Mouse (Mus musculus): Measurements from ENCODE around the gene Olfr987. TPM values are rescaled to one million over a fixed set of nuclear protein-coding genes. Genes with fewer than 3 reads are reported as not detected.
"Not testable (repeated sequence)": the region's sequence is repeated elsewhere in the genome, so short reads cannot be mapped to it uniquely, and the experiment has no call there.

Olfr987 gene
- not detected in 2 replicates for polyA plus RNA-seq (2015; fragmentation: Nextera tagmentation; extraction: Ambion mirVana)

DNA sequence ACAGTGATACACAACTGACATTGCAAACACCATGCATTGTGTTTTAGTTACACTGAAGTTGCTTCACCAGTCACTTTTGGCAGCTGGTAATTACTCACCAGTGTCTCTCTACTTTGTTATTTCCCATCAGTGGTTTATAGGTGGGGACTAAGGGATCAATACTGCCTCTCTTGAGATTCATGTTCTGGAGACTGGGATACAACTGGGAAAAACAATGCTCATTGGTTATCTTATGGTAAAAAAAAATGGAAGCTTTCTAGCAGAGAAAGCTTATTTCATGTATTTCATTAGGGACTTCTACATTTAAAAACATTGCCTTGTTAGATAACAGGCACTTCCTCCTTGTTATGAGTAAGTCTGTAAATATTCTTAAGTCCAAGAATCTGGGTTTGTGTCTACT, at the start of gene Olfr987:
Olfr987 (minus strand) TSS at position 101 of the 400 bp plus-strand sequence.
- H3K4me1 ChIP-seq; ATAC-seq (ENCODE audit: extremely low read depth, insufficient number of reproducible peaks, low FRiP score, low TSS enrichment); H3K4me3 ChIP-seq; H3K27me3 ChIP-seq (replicated peaks); H3K27ac ChIP-seq (replicated peaks); H3K4me2 ChIP-seq; H3K9me3 ChIP-seq; H3K36me3 ChIP-seq; H3K9ac ChIP-seq: not testable (repeated sequence)

DNA sequence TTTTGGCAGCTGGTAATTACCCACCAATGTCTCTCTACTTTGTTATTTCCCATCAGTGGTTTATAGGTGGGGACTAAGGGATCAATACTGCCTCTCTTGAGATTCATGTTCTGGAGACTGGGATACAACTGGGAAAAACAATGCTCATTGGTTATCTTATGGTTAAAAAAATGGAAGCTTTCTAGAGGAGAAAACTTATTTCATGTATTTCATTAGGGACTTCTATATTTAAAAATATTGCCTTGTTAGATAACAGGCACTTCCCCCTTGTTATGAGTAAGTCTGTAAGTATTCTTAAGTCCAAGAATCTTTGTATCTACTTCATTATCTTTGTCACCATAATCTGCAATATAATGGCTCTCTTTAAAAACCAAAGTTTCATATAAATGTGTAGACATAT, 24.0 kb upstream of the Olfr987 start, which contains the start of gene Olfr988:
Olfr988 (minus strand) TSS at position 101 of the 400 bp plus-strand sequence.
- not testable (repeated sequence) for H3K4me1 ChIP-seq; H3K27me3 ChIP-seq (replicated peaks); H3K9me3 ChIP-seq; ATAC-seq (ENCODE audit: extremely low read depth, insufficient number of reproducible peaks, low FRiP score, low TSS enrichment); H3K9ac ChIP-seq; H3K4me3 ChIP-seq; H3K27ac ChIP-seq (replicated peaks); H3K36me3 ChIP-seq; H3K4me2 ChIP-seq

DNA sequence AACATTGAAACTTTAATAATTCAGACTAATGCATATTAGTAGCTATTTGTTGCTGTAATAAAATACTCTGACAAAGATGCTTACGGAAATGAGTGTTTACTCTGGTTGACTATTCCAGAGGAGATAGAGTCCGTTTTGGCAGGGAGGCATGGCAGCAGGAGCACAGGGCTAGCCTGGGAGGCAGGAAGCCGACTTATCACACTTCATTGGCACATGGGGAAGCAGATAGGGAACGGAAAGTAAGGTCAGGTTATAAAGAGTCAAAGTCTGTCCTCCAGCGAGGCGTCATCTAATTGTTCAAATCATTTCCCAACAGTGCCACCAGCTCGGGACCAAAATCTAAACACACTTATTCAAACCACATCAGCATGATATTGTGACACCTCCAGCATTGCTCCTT, 857 bp upstream of the Olfr987 start:
- H3K9me3 ChIP-seq, result no peaks in the 10 kb centered on the region
- 41% methylated on average over 7 of the region's 7 CpGs for WGBS
- ATAC-seq (ENCODE audit: extremely low read depth, insufficient number of reproducible peaks, low FRiP score, low TSS enrichment), result no peak
- no peaks in the 10 kb centered on the region for H3K4me1 ChIP-seq
- H3K9ac ChIP-seq, result no peak overlapping the region
- H3K36me3 ChIP-seq, result no peaks in the 10 kb centered on the region
- H3K27ac ChIP-seq (replicated peaks), result no peak overlapping the region
- no peak overlapping the region for H3K4me2 ChIP-seq
- H3K27me3 ChIP-seq (replicated peaks), result no peaks in the 10 kb centered on the region
- H3K4me3 ChIP-seq, result no peak overlapping the region

DNA sequence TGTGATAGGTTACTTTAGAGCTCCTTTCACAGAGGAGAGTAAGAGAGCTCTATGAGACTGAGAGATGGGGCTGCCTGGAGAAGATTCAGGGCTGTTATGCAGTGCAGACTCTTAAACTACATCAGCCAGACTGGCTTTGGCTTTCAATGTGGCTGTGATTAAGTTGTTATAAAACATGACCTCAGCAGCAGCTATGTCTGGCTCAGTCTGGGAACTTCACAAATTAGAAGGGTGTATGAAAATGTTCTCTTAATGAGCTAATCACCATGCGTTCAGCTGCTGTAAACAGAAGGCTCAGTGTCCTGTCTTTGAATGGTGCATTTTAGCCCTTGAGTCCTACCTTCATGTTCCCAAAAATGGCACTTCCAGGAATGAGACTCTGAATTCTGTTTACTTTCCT, 20.0 kb downstream of the Olfr987 start:
- H3K27ac ChIP-seq (replicated peaks), result no peak overlapping the region
- H3K4me3 ChIP-seq, result no peak overlapping the region
- no peaks in the 10 kb centered on the region for H3K36me3 ChIP-seq
- WGBS, result 69% methylated on average over 1 of the region's 1 CpGs
- no peak overlapping the region for H3K4me2 ChIP-seq
- no peaks in the 10 kb centered on the region for H3K9me3 ChIP-seq
- no peaks in the 10 kb centered on the region for H3K4me1 ChIP-seq
- no peak for ATAC-seq (ENCODE audit: extremely low read depth, insufficient number of reproducible peaks, low FRiP score, low TSS enrichment)
- no peak overlapping the region for H3K9ac ChIP-seq
- H3K27me3 ChIP-seq (replicated peaks), result no peaks in the 10 kb centered on the region

DNA sequence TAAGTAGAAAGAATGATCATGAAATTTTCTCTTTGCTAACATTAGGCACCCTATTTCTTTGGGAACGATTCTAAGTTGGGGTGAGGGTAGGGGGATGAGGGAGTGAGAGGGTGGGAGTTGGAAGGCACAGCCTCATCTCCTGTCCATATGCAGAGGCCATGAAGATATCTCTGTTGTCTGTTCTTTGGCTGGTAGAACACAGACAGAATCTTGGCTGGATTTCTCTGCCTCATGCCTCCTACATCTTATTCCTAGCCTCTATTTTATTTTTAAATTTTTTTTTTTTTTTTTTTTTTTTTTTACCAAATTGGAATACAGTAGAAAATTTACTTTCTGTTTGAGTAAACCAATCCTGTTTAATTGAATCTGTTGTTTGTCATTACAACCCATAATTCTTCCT, 53.7 kb downstream of the Olfr987 start:
- Histone ChIP-seq H3K9me3 (no peaks in the 10 kb centered on the region), H3K4me2 (no peak overlapping the region), H3K9ac (no peak overlapping the region), H3K4me1 (peaks cover 10% of the 10 kb centered on the region), H3K4me3 (no peak overlapping the region), H3K27me3 (replicated peaks) (no peaks in the 10 kb centered on the region), H3K36me3 (no peaks in the 10 kb centered on the region), H3K27ac (replicated peaks) (no peak overlapping the region; the same call in 1 of the 2 replicates)
- WGBS, result 44% methylated on average over 1 of the region's 1 CpGs
- ATAC-seq (ENCODE audit: extremely low read depth, insufficient number of reproducible peaks, low FRiP score, low TSS enrichment), result no peak

DNA sequence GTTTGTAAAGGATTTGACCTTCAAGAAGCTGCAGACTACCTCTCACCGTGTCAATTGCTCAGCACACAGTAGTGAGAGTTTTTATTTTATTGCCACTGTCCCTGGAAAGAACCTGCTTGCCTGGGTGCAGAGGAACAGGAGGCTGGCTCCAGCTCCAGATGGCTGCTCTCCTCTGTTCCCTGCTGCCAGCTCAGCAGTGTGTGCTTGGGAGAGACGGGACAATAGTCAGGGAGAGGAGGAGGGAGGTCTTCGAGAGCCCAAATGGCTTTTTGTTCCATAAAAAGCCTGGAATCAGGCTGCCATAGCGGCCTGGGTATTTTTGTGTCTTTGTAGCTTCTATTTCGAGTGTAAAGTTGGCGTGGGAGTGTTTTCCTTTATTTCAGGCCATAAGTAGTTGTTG, 54.5 kb downstream of the Olfr987 start:
- no peak overlapping the region for H3K4me3 ChIP-seq
- 0 out of 2 replicates have a peak overlapping the region, but pooled peaks have one; percentile 19 for H3K9ac ChIP-seq
- no peaks in the 10 kb centered on the region for H3K9me3 ChIP-seq
- no peaks in the 10 kb centered on the region for H3K27me3 ChIP-seq (replicated peaks)
- peak overlapping the region; percentile 42 for H3K4me2 ChIP-seq
- 23% methylated on average over 6 of the region's 6 CpGs for WGBS
- peaks cover 14% of the 10 kb centered on the region for H3K4me1 ChIP-seq
- H3K36me3 ChIP-seq, result no peaks in the 10 kb centered on the region
- peak overlapping the region; percentile 62; the same call in 1 of the 2 replicates for H3K27ac ChIP-seq (replicated peaks)
- ATAC-seq (ENCODE audit: extremely low read depth, insufficient number of reproducible peaks, low FRiP score, low TSS enrichment), result no peak

DNA sequence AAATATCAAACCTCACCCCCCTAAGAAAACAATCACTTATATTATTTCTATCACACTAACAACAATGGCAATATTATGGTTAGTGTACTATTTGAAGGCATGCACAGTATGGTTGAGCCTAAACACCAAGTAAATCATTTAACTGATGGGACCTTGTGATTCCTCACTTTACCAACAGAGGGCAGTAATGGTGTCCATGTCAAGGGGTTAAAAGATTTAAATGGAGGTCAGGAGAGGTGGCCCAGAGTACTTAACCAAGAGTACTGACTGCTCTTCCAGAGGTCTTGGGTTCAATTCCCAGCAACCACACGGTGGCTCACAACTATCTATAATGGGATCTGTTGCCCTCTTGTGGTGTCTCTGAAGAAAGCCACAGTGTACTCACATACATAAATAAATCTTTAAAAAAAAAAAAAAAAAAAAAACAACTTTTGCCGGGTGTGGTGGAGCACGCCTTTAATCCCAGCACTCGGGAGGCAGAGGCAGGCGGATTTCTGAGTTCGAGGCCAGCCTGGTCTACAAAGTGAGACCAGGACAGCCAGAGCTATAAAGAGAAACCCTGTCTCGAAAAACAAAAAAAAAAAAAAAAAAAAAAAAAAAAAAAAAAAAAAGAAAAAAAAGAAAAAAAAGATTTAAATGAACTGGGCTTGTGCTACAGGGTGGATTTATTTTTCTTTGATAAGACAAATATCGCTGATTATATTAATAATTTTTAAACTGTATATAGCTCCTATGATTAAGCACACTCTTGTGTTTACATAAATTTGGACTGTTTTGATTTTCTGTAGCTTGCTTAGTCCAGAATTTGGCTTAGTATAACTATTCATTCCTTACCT, 55.3 kb downstream of the Olfr987 start:
- no peak overlapping the region for H3K9ac ChIP-seq
- no peaks in the 10 kb centered on the region for H3K9me3 ChIP-seq
- H3K4me2 ChIP-seq, result no peak overlapping the region; the same call in 1 of the 2 replicates
- WGBS, result 79% methylated on average over 8 of the region's 8 CpGs
- no peak for ATAC-seq (ENCODE audit: extremely low read depth, insufficient number of reproducible peaks, low FRiP score, low TSS enrichment)
- peaks cover 14% of the 10 kb centered on the region for H3K4me1 ChIP-seq
- H3K27me3 ChIP-seq (replicated peaks), result no peaks in the 10 kb centered on the region
- 0 out of 2 replicates have a peak overlapping the region, but pooled peaks have one; percentile 62 for H3K27ac ChIP-seq (replicated peaks)
- no peaks in the 10 kb centered on the region for H3K36me3 ChIP-seq
- no peak overlapping the region for H3K4me3 ChIP-seq

DNA sequence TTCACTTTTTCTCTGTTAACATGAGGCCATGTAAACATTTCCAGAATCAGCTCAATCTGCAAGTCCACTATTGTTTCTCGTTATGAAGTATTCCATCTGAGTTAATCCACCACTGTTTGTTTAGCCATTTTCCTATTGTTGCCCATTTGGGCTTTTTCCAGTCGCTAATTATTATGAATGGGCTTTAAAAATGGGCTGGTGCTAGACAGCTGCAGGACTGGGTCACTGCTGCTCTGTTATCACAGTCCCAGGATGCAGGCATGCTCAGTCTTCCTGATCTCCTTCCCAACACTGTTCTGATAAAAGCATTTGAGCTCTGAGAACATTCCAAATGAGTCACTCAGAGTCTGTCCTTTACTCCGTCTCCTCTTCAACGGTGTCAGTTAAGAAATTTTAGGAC, 58.1 kb downstream of the Olfr987 start:
- Histone ChIP-seq H3K9me3 (no peaks in the 10 kb centered on the region), H3K4me1 (peaks cover 14% of the 10 kb centered on the region), H3K27me3 (replicated peaks) (no peaks in the 10 kb centered on the region), H3K4me3 (no peak overlapping the region), H3K27ac (replicated peaks) (peak overlapping the region; percentile 39; the same call in 1 of the 2 replicates), H3K36me3 (no peaks in the 10 kb centered on the region), H3K9ac (no peak overlapping the region), H3K4me2 (no peak overlapping the region)
- peak; percentile 54 for ATAC-seq (ENCODE audit: extremely low read depth, insufficient number of reproducible peaks, low FRiP score, low TSS enrichment)
- WGBS, result 34% methylated on average over 4 of the region's 4 CpGs

Other genes with a start within 250 kb of the Olfr987 start
- gene Aplnr, start 203.1 kb downstream of the Olfr987 start, polyA plus RNA-seq (2015; fragmentation: Nextera tagmentation; extraction: Ambion mirVana), result 22.3 and 27.8 TPM in 2 replicates
- gene Lrrc55, start 142.1 kb downstream of the Olfr987 start, polyA plus RNA-seq (2015; fragmentation: Nextera tagmentation; extraction: Ambion mirVana), result 0.32 and 0.35 TPM in 2 replicates
- gene Olfr988, start 23.9 kb upstream of the Olfr987 start, polyA plus RNA-seq (2015; fragmentation: Nextera tagmentation; extraction: Ambion mirVana), result not detected in 2 replicates
- gene Olfr992, start 70.2 kb upstream of the Olfr987 start, polyA plus RNA-seq (2015; fragmentation: Nextera tagmentation; extraction: Ambion mirVana), result not detected in 2 replicates
- gene Olfr993, start 75.6 kb upstream of the Olfr987 start, polyA plus RNA-seq (2015; fragmentation: Nextera tagmentation; extraction: Ambion mirVana), result not detected in 2 replicates
- gene Olfr994, start 97.1 kb upstream of the Olfr987 start, polyA plus RNA-seq (2015; fragmentation: Nextera tagmentation; extraction: Ambion mirVana), result not detected in 2 replicates
- gene Olfr995, start 104.3 kb upstream of the Olfr987 start, polyA plus RNA-seq (2015; fragmentation: Nextera tagmentation; extraction: Ambion mirVana), result not detected in 2 replicates
- gene 4833423E24Rik, start 179.7 kb upstream of the Olfr987 start, polyA plus RNA-seq (2015; fragmentation: Nextera tagmentation; extraction: Ambion mirVana), result not detected in 2 replicates
- not detected in 2 replicates for gene Olfr996, start 239.9 kb upstream of the Olfr987 start, polyA plus RNA-seq (2015; fragmentation: Nextera tagmentation; extraction: Ambion mirVana)
- not detected in 2 replicates for gene Olfr998, start 249.6 kb upstream of the Olfr987 start, polyA plus RNA-seq (2015; fragmentation: Nextera tagmentation; extraction: Ambion mirVana)